Mouse (Mus musculus): ENCODE data around the gene Tnf.
A peak's percentile ranks its signal among the peaks of the same experiment; 100 is the strongest.

The Tnf gene

GRCm38 (mm10) chr17:35201787-35202186 lies at the start of gene Tnf:
Gene Tnf (minus strand): TSS chr17:35202007.
- DNase-seq (ENCODE audit: low spot score in 2 of 2): no peak

GRCm38 (mm10) chr17:35251162-35251719 lies 49.4 kb upstream of the Tnf start:
- no peak for DNase-seq (ENCODE audit: low spot score in 2 of 2)

- DNase-seq (ENCODE audit: low spot score in 2 of 2): no peak
Observed at GRCm38 (mm10) chr17:35250348-35251120, 48.7 kb upstream of the Tnf start.

- peak in 1 of 2 experiments; percentile 10 for DNase-seq (ENCODE audit: low spot score in 2 of 2)
Observed at GRCm38 (mm10) chr17:35249451-35250197, 47.8 kb upstream of the Tnf start.

- no peak for DNase-seq (ENCODE audit: low spot score in 2 of 2)
Observed at GRCm38 (mm10) chr17:35248986-35249385, 47.2 kb upstream of the Tnf start.

- peak in 1 of 2 experiments; percentile 7 for DNase-seq (ENCODE audit: low spot score in 2 of 2)
Observed at GRCm38 (mm10) chr17:35247144-35247543, 45.3 kb upstream of the Tnf start.

- peak in 1 of 2 experiments; percentile 12 for DNase-seq (ENCODE audit: low spot score in 2 of 2)
Observed at GRCm38 (mm10) chr17:35245731-35246623, 44.2 kb upstream of the Tnf start.

- DNase-seq (ENCODE audit: low spot score in 2 of 2): no peak
Observed at GRCm38 (mm10) chr17:35244999-35245398, 43.2 kb upstream of the Tnf start.

- DNase-seq (ENCODE audit: low spot score in 2 of 2): peak in 1 of 2 experiments; percentile 52
Observed at GRCm38 (mm10) chr17:35243086-35243485, 41.3 kb upstream of the Tnf start.

GRCm38 (mm10) chr17:35242015-35242941 lies 40.5 kb upstream of the Tnf start:
- DNase-seq (ENCODE audit: low spot score in 2 of 2): peak in 1 of 2 experiments; percentile 72

- DNase-seq (ENCODE audit: low spot score in 2 of 2): peak; percentile 94 to 96
Observed at GRCm38 (mm10) chr17:35241305-35242014, 39.7 kb upstream of the Tnf start, which contains the start of gene Ddx39b. Gene Ddx39b (plus strand): TSS chr17:35241746.

- peak in 1 of 2 experiments; percentile 24 for DNase-seq (ENCODE audit: low spot score in 2 of 2)
Observed at GRCm38 (mm10) chr17:35240384-35241304, 38.8 kb upstream of the Tnf start.

GRCm38 (mm10) chr17:35239700-35240099 lies 37.9 kb upstream of the Tnf start:
- DNase-seq (ENCODE audit: low spot score in 2 of 2): no peak

- no peak for DNase-seq (ENCODE audit: low spot score in 2 of 2)
Observed at GRCm38 (mm10) chr17:35237504-35237903, 35.7 kb upstream of the Tnf start.

GRCm38 (mm10) chr17:35236996-35237395 lies 35.2 kb upstream of the Tnf start:
- DNase-seq (ENCODE audit: low spot score in 2 of 2): peak in 1 of 2 experiments; percentile 24

- DNase-seq (ENCODE audit: low spot score in 2 of 2): peak; percentile 97 to 98
Observed at GRCm38 (mm10) chr17:35236390-35236746, 34.6 kb upstream of the Tnf start.

- peak; percentile 88 to 89 for DNase-seq (ENCODE audit: low spot score in 2 of 2)
Observed at GRCm38 (mm10) chr17:35235614-35236389, 34.0 kb upstream of the Tnf start, which contains the start of gene Nfkbil1. Gene Nfkbil1 (minus strand): TSS chr17:35235792.

- DNase-seq (ENCODE audit: low spot score in 2 of 2): peak in 1 of 2 experiments; percentile 41
Observed at GRCm38 (mm10) chr17:35234903-35235302, 33.1 kb upstream of the Tnf start.
